8 mouse cellular contexts compared by ENCODE assay signal in genomic region chr4:145194559-145195162, GRCm38 (mm10). TPM values are rescaled to one million over a fixed set of nuclear protein-coding genes. Genes with fewer than 3 reads are reported as not detected.
A peak's percentile ranks its signal among the peaks of the same experiment; 100 is the strongest.
DNase-seq lines count a peak whose midpoint lies in the region; ATAC-seq lines count a peak whose summit lies in the region.

Gene Vps13d, minus strand, starts transcription at chr4:145195005.

- peaks cover 10% of the 10 kb centered on the region; the same call in 1 of the 2 replicates for H3K36me3 ChIP-seq in intestine, embryonic 14.5 days (ENCODE audit: control insufficient read depth, insufficient read depth, low read length)

- H3K27me3 ChIP-seq in intestine, embryonic 14.5 days (replicated peaks; ENCODE audit: control insufficient read depth, insufficient read depth, low read length): no peaks in the 10 kb centered on the region

- peaks cover 13% of the 10 kb centered on the region for H3K4me1 ChIP-seq in intestine, embryonic 14.5 days (replicated peaks; ENCODE audit: control insufficient read depth, insufficient read depth, low read length)

- peak within 1 kb of the TSS; percentile 64; the same call in 1 of the 2 replicates for H3K27ac ChIP-seq in intestine, embryonic 14.5 days (ENCODE audit: low read depth)

- peak; percentile 93 for ATAC-seq in intestine, embryonic 14.5 days (replicated peaks; ENCODE audit: low FRiP score, low TSS enrichment, low read depth)
- peak; percentile 70 for ATAC-seq in megakaryocyte-erythroid progenitor cell, adult 5-6 weeks (replicated peaks; ENCODE audit: low FRiP score, low TSS enrichment, poor library complexity, severe bottlenecking)

- peak within 1 kb of the TSS; percentile 99 for H3K4me3 ChIP-seq in intestine, embryonic 14.5 days (ENCODE audit: low read depth, low read length)

- no peaks in the 10 kb centered on the region for H3K9me3 ChIP-seq in intestine, embryonic 14.5 days (ENCODE audit: control insufficient read depth, low read length)

- under 1% methylated on average over 53 of the region's 53 CpGs for WGBS in intestine, embryonic 14.5 days

- intact Hi-C loops in gastrocnemius, postnatal 36 days (cut with DNase I): loop anchor here (5.0 kb wide), 1 partner anchor 42 kb away; no protein-coding TSS in a partner anchor
- intact Hi-C loops in left cerebral cortex, postnatal 14 days (cut with DNase I): no loop called here

- peak within 1 kb of the TSS; percentile 96 for H3K4me2 ChIP-seq in intestine, embryonic 14.5 days (ENCODE audit: low read length)

- peak within 1 kb of the TSS; percentile 78 for H3K9ac ChIP-seq in intestine, embryonic 14.5 days (ENCODE audit: low read length)

- peak; percentile 91 for DNase-seq in adrenal gland, adult 2 months
- DNase-seq in embryo, embryonic 11 days: peak; percentile 95
- peak; percentile 80 to 88 for DNase-seq in gastrocnemius, postnatal 36 days
- peak; percentile 97 for DNase-seq in intestine, embryonic 14.5 days (ENCODE audit: low spot score)
- DNase-seq in left cerebral cortex, postnatal 14 days (ENCODE audit: low spot score in 2 of 2): peak; percentile 92 to 95
- DNase-seq in right cerebral cortex, postnatal 14 days: peak; percentile 96
- DNase-seq in urinary bladder, postnatal 25 days (ENCODE audit: low spot score): peak; percentile 93

RNA-seq across cellular contexts. Expression of gene Vps13d, which starts in this region (rescaled TPM):
- 10 to 100 TPM; 49.7 to 56.2 TPM for total RNA-seq in adrenal gland, adult 2 months (2021)
- 10.2 and 13.3 TPM in 2 replicates for polyA plus RNA-seq in adrenal gland, adult 2 months (2012; rRNA removed)
- total RNA-seq in gastrocnemius, postnatal 36 days (2021): 10 to 100 TPM; 28.4 to 31.1 TPM
- polyA plus RNA-seq in intestine, embryonic 14.5 days (2014; fragmentation: Nextera tagmentation; extraction: Ambion mirVana): 14.1 and 15.5 TPM in 2 replicates
- total RNA-seq in left cerebral cortex, postnatal 14 days (2021): 10 to 100 TPM; 55.5 to 56.5 TPM
- total RNA-seq in megakaryocyte-erythroid progenitor cell, adult 5-6 weeks (2014; fragmentation: Nextera tagmentation): 37.1 and 58.5 TPM in 2 replicates
- 35.8 and 59.8 TPM in 2 replicates for total RNA-seq in megakaryocyte-erythroid progenitor cell, adult 5-6 weeks (2017)

Comparison
In these comparisons a context has a peak if more than half of its experiments do, and no peak if none do; other contexts are left out.
1. Peak in every context shown above with its lines: DNase-seq, ATAC-seq, H3K4me3 ChIP-seq and H3K27ac ChIP-seq.